Mouse (Mus musculus): Measurements from ENCODE around the gene Atf6. TPM values are rescaled to one million over a fixed set of nuclear protein-coding genes. Genes with fewer than 3 reads are reported as not detected.

Gene Atf6
- polyA plus RNA-seq, 1 experiment = 9.6 TPM

GRCm38 (mm10) chr1:170702958-170703357, 164.6 kb downstream of the Atf6 start:
- peaks cover 7% of the 10 kb centered on the region; the same call in 1 of the 2 replicates for H3K4me1 ChIP-seq (ENCODE audit: control insufficient read depth, insufficient read depth, insufficient read length)
- H3K27me3 ChIP-seq (ENCODE audit: control insufficient read depth, insufficient read depth, low read length) = no peaks in the 10 kb centered on the region
- TF ChIP-seq CTCF (IDR thresholded peaks at IDR 0.05; ENCODE audit: extremely low read depth, insufficient read depth, insufficient read length, insufficient replicate concordance) (no peak), POLR2A (IDR thresholded peaks at IDR 0.05; ENCODE audit: low read depth, low read length) (no peak)
- H3K4me3 ChIP-seq (ENCODE audit: extremely low read depth, insufficient read depth, insufficient read length) = no peak overlapping the region
- DNase-seq (ENCODE audit: low read depth in 1 of 2, low spot score in 2 of 2) = no peak
- no peaks in the 10 kb centered on the region for H3K36me3 ChIP-seq (ENCODE audit: control insufficient read depth, insufficient read depth, low read length)
- WGBS = 74% methylated on average over 6 of the region's 6 CpGs
- no peak overlapping the region for H3K27ac ChIP-seq (ENCODE audit: insufficient read depth, low read length)

GRCm38 (mm10) chr1:170702263-170702662, 165.3 kb downstream of the Atf6 start:
- Histone ChIP-seq H3K36me3 (ENCODE audit: control insufficient read depth, insufficient read depth, low read length) (no peaks in the 10 kb centered on the region), H3K27me3 (ENCODE audit: control insufficient read depth, insufficient read depth, low read length) (no peaks in the 10 kb centered on the region), H3K4me3 (ENCODE audit: extremely low read depth, insufficient read depth, insufficient read length) (no peak overlapping the region), H3K27ac (ENCODE audit: insufficient read depth, low read length) (no peak overlapping the region), H3K4me1 (ENCODE audit: control insufficient read depth, insufficient read depth, insufficient read length) (peaks cover 7% of the 10 kb centered on the region; the same call in 1 of the 2 replicates)
- DNase-seq (ENCODE audit: low read depth in 1 of 2, low spot score in 2 of 2) = no peak
- WGBS = 65% methylated on average over 2 of the region's 2 CpGs
- TF ChIP-seq CTCF (IDR thresholded peaks at IDR 0.05; ENCODE audit: extremely low read depth, insufficient read depth, insufficient read length, insufficient replicate concordance) (no peak), POLR2A (IDR thresholded peaks at IDR 0.05; ENCODE audit: low read depth, low read length) (no peak)

DNA sequence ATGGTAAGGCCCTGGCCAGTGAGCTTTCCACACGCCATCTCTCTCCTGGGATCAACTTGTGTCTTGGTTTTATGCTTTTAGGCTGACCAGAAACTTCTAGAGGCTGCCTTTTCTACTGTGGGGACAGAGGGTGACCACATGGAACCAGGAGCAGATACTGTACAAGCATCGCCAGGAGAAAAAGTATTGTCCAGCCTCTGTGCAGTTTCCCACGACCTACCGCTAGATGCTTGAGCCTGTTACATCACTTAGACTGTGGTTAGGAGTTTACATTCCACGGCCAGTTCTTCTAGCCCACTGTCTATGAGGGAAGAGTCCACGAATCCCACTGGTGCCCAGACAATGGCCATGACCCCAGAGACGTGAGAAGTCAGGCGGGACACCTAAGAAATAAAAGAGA, 166.0 kb downstream of the Atf6 start:
- H3K4me3 ChIP-seq (ENCODE audit: extremely low read depth, insufficient read depth, insufficient read length) = no peak overlapping the region
- DNase-seq (ENCODE audit: low read depth in 1 of 2, low spot score in 2 of 2) = no peak
- H3K27ac ChIP-seq (ENCODE audit: insufficient read depth, low read length) = no peak overlapping the region
- no peaks in the 10 kb centered on the region for H3K36me3 ChIP-seq (ENCODE audit: control insufficient read depth, insufficient read depth, low read length)
- WGBS = 87% methylated on average over 8 of the region's 8 CpGs
- TF ChIP-seq CTCF (IDR thresholded peaks at IDR 0.05; ENCODE audit: extremely low read depth, insufficient read depth, insufficient read length, insufficient replicate concordance) (no peak), POLR2A (IDR thresholded peaks at IDR 0.05; ENCODE audit: low read depth, low read length) (no peak)
- H3K27me3 ChIP-seq (ENCODE audit: control insufficient read depth, insufficient read depth, low read length) = no peaks in the 10 kb centered on the region
- H3K4me1 ChIP-seq (ENCODE audit: control insufficient read depth, insufficient read depth, insufficient read length) = peaks cover 4% of the 10 kb centered on the region; the same call in 1 of the 2 replicates

DNA sequence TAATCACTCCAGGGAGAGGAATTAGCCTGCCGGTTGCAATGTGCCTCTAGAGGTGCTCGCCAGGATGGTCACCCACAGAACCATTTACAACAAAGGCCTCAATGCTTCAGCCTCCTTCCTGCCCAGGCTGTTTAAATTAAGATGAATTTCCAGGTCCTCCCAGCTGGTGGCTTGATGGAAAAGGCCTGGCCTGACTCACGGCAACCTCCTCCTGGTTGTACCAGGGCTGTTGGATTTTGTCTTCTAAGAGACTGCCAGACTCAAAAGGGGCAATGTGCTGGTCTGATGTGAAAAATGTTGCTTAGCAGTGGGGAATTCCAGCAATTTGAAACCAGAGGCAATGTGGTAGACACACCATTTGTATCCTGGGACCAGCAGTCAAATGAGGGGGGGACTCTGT, 166.4 kb downstream of the Atf6 start:
- 93% methylated on average over 3 of the region's 3 CpGs for WGBS
- Histone ChIP-seq H3K4me3 (ENCODE audit: extremely low read depth, insufficient read depth, insufficient read length) (no peak overlapping the region), H3K27ac (ENCODE audit: insufficient read depth, low read length) (no peak overlapping the region), H3K4me1 (ENCODE audit: control insufficient read depth, insufficient read depth, insufficient read length) (peaks cover 3% of the 10 kb centered on the region; the same call in 1 of the 2 replicates), H3K36me3 (ENCODE audit: control insufficient read depth, insufficient read depth, low read length) (no peaks in the 10 kb centered on the region), H3K27me3 (ENCODE audit: control insufficient read depth, insufficient read depth, low read length) (no peaks in the 10 kb centered on the region)
- DNase-seq (ENCODE audit: low read depth in 1 of 2, low spot score in 2 of 2) = no peak
- no peak for TF ChIP-seq POLR2A (IDR thresholded peaks at IDR 0.05; ENCODE audit: low read depth, low read length)
- TF ChIP-seq CTCF (IDR thresholded peaks at IDR 0.05; ENCODE audit: extremely low read depth, insufficient read depth, insufficient read length, insufficient replicate concordance) = no peak

GRCm38 (mm10) chr1:170700496-170701027, 167.0 kb downstream of the Atf6 start:
- Histone ChIP-seq H3K4me3 (ENCODE audit: extremely low read depth, insufficient read depth, insufficient read length) (no peak overlapping the region), H3K27me3 (ENCODE audit: control insufficient read depth, insufficient read depth, low read length) (no peaks in the 10 kb centered on the region), H3K27ac (ENCODE audit: insufficient read depth, low read length) (no peak overlapping the region), H3K36me3 (ENCODE audit: control insufficient read depth, insufficient read depth, low read length) (no peaks in the 10 kb centered on the region), H3K4me1 (ENCODE audit: control insufficient read depth, insufficient read depth, insufficient read length) (no peaks in the 10 kb centered on the region)
- DNase-seq (ENCODE audit: low read depth in 1 of 2, low spot score in 2 of 2) = no peak
- TF ChIP-seq CTCF (IDR thresholded peaks at IDR 0.05; ENCODE audit: extremely low read depth, insufficient read depth, insufficient read length, insufficient replicate concordance) (no peak), POLR2A (IDR thresholded peaks at IDR 0.05; ENCODE audit: low read depth, low read length) (no peak)
- 92% methylated on average over 3 of the region's 3 CpGs for WGBS

GRCm38 (mm10) chr1:170699553-170699952, 168.0 kb downstream of the Atf6 start:
- H3K36me3 ChIP-seq (ENCODE audit: control insufficient read depth, insufficient read depth, low read length) = no peaks in the 10 kb centered on the region
- H3K4me3 ChIP-seq (ENCODE audit: extremely low read depth, insufficient read depth, insufficient read length) = no peak overlapping the region
- DNase-seq (ENCODE audit: low read depth in 1 of 2, low spot score in 2 of 2) = no peak
- 86% methylated on average over 9 of the region's 9 CpGs for WGBS
- no peaks in the 10 kb centered on the region for H3K4me1 ChIP-seq (ENCODE audit: control insufficient read depth, insufficient read depth, insufficient read length)
- TF ChIP-seq POLR2A (IDR thresholded peaks at IDR 0.05; ENCODE audit: low read depth, low read length) (no peak), CTCF (IDR thresholded peaks at IDR 0.05; ENCODE audit: extremely low read depth, insufficient read depth, insufficient read length, insufficient replicate concordance) (no peak)
- H3K27me3 ChIP-seq (ENCODE audit: control insufficient read depth, insufficient read depth, low read length) = no peaks in the 10 kb centered on the region
- no peak overlapping the region for H3K27ac ChIP-seq (ENCODE audit: insufficient read depth, low read length)

DNA sequence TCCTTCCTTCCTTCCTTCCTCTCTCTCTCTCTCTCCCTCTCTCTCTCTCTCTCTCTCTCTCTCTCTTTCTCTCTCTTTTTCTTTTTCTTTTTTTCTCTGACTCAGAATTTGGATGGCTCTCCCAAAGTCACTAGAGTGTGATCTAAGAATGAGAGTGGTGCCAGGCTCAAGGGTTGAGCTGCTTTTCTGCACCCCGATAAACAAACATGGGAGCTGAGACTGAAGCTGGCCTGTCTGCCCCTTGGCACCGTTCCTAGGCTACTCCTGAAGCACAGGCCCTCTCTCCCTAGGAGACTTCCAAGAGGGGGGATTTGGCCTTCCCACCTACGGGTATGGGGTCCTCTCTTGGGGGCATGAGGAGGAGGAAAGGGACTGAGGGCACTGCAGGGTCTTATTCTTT, 168.8 kb downstream of the Atf6 start:
- H3K36me3 ChIP-seq (ENCODE audit: control insufficient read depth, insufficient read depth, low read length) = no peaks in the 10 kb centered on the region
- no peak overlapping the region for H3K27ac ChIP-seq (ENCODE audit: insufficient read depth, low read length)
- 86% methylated on average over 3 of the region's 3 CpGs for WGBS
- no peak overlapping the region for H3K4me3 ChIP-seq (ENCODE audit: extremely low read depth, insufficient read depth, insufficient read length)
- H3K27me3 ChIP-seq (ENCODE audit: control insufficient read depth, insufficient read depth, low read length) = no peaks in the 10 kb centered on the region
- H3K4me1 ChIP-seq (ENCODE audit: control insufficient read depth, insufficient read depth, insufficient read length) = no peaks in the 10 kb centered on the region
- no peak for DNase-seq (ENCODE audit: low read depth in 1 of 2, low spot score in 2 of 2)
- TF ChIP-seq CTCF (IDR thresholded peaks at IDR 0.05; ENCODE audit: extremely low read depth, insufficient read depth, insufficient read length, insufficient replicate concordance) = no peak
- TF ChIP-seq POLR2A (IDR thresholded peaks at IDR 0.05; ENCODE audit: low read depth, low read length) = no peak
